Mouse (Mus musculus): ENCODE data around the gene Olfr90. TPM values are rescaled to one million over a fixed set of nuclear protein-coding genes. Genes with fewer than 3 reads are reported as not detected.
A peak's percentile ranks its signal among the peaks of the same experiment; 100 is the strongest.

Olfr90 gene
- total and polyA plus RNA-seq, 3 experiments = not detected

DNA sequence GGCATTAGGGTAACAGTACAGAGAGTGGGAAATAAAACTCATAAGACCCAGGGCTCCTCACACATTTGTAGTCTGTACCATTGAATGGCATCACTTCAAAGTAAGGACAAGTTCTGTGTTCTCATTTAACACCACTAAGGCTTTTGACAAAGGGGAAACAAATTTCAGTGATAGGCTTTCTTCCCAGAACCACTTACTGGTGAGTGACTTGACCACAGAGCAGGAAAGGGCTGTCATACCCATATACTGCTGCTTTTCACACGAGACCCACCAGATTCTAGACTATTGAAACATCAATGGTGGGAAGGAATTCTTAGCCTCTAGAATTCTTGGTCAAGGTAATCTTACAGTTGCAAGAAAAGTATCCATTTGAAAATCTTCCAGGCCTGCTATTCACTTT is 3.9 kb upstream of the Olfr90 start:
- Histone ChIP-seq H3K4me1 (ENCODE audit: control insufficient read depth in 1 of 2, insufficient read depth in 2 of 2) (no peaks in the 10 kb centered on the region), H3K27me3 (replicated peaks) (peaks cover 14% of the 10 kb centered on the region), H3K9me3 (replicated peaks; ENCODE audit: low read length) (no peaks in the 10 kb centered on the region), H3K27ac (ENCODE audit: insufficient read depth, low read depth) (no peak overlapping the region), H3K4me3 (replicated peaks in 1 of 3; ENCODE audit: low read depth in 2 of 3, low read length in 2 of 3, poor library complexity in 1 of 3) (no peak overlapping the region), H3K9ac (ENCODE audit: insufficient read depth, low read depth) (no peak overlapping the region), H3K4me2 (ENCODE audit: insufficient read depth, low read depth, poor library complexity, severe bottlenecking) (no peak overlapping the region), H3K36me3 (replicated peaks in 1 of 2; ENCODE audit: control insufficient read depth in 1 of 2, insufficient read depth in 1 of 2, low read length in 1 of 2) (no peaks in the 10 kb centered on the region), H3K79me2 (replicated peaks; ENCODE audit: control insufficient read depth, extremely low read depth, insufficient read depth, poor library complexity, severe bottlenecking) (no peaks in the 10 kb centered on the region)
- no peak for DNase-seq (ENCODE audit: extremely low read depth)
- dilution Hi-C loops (cut with MboI; ENCODE audit: extremely low pct_ligation_motif_present, extremely low pct_unique_long_range_greater_than_20kb, low sequenced_read_pairs) = no loop called here
- in situ Hi-C loops (cut with MboI; ENCODE audit: low pct_ligation_motif_present, low pct_unique_long_range_greater_than_20kb, low sequenced_read_pairs) = no loop called here
- TF ChIP-seq E2F4 (IDR thresholded peaks at IDR 0.05; ENCODE audit: insufficient replicate concordance, low read depth, low read length) = no peak
- no peak for TF ChIP-seq USF2 (conservative IDR thresholded peaks at IDR 0.05; ENCODE audit: low read depth, low read length)
- no peak for TF ChIP-seq ELF1 (IDR thresholded peaks at IDR 0.05; ENCODE audit: low read depth, low read length)
- TF ChIP-seq CTCF (conservative IDR thresholded peaks at IDR 0.05 in 1 of 2, IDR thresholded peaks at IDR 0.05 in 1 of 2; ENCODE audit: low read depth in 2 of 2, low read length in 2 of 2) = no peak
- no peak for TF ChIP-seq SIN3A (IDR thresholded peaks at IDR 0.05; ENCODE audit: low read length)
- TF ChIP-seq POLR2A (IDR thresholded peaks at IDR 0.05; ENCODE audit: low read depth, low read length) = no peak
- no peak for TF ChIP-seq USF1 (IDR thresholded peaks at IDR 0.05; ENCODE audit: low read depth, low read length)
- TF ChIP-seq ZC3H11A (IDR thresholded peaks at IDR 0.05; ENCODE audit: low read depth, low read length) = no peak
- TF ChIP-seq UBTF (IDR thresholded peaks at IDR 0.05; ENCODE audit: low read depth, low read length) = no peak
- no peak for TF ChIP-seq EP300 (IDR thresholded peaks at IDR 0.05; ENCODE audit: low read length)

DNA sequence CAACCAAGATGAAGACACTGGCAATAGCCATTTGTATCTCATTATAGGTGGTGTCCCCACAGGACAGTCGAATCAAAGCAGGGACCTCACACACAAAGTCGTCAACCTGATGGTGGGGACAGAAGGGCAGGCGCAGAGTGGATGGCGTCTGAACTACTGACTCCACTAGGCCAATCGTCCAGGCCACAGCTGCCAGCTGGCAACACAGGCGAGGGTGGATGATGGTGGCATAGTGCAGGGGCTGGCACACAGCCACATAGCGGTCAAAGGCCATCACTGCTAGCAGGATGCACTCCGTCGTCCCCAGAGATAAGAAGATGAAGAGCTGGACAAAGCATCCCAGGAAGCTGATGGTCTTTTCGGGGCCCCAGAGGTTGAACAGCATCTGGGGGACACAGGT is 2.8 kb downstream of the Olfr90 start:
- in situ Hi-C loops (cut with MboI; ENCODE audit: low pct_ligation_motif_present, low pct_unique_long_range_greater_than_20kb, low sequenced_read_pairs) = no loop called here
- H3K79me2 ChIP-seq (replicated peaks; ENCODE audit: control insufficient read depth, extremely low read depth, insufficient read depth, poor library complexity, severe bottlenecking) = no peaks in the 10 kb centered on the region
- DNase-seq (ENCODE audit: extremely low read depth) = no peak
- H3K4me2 ChIP-seq (ENCODE audit: insufficient read depth, low read depth, poor library complexity, severe bottlenecking) = no peak overlapping the region
- H3K27me3 ChIP-seq (replicated peaks) = no peaks in the 10 kb centered on the region
- H3K9me3 ChIP-seq (replicated peaks; ENCODE audit: low read length) = no peaks in the 10 kb centered on the region
- no peak overlapping the region for H3K4me3 ChIP-seq (replicated peaks in 1 of 3; ENCODE audit: low read depth in 2 of 3, low read length in 2 of 3, poor library complexity in 1 of 3)
- H3K9ac ChIP-seq (ENCODE audit: insufficient read depth, low read depth) = no peak overlapping the region
- TF ChIP-seq PAX5 (IDR thresholded peaks at IDR 0.05; ENCODE audit: low read length) (no peak), JUN (IDR thresholded peaks at IDR 0.05; ENCODE audit: insufficient read depth, low read depth, low read length) (no peak), NRF1 (IDR thresholded peaks at IDR 0.05; ENCODE audit: low read depth, low read length) (no peak), POLR2A (IDR thresholded peaks at IDR 0.05; ENCODE audit: low read depth, low read length) (no peak), SIN3A (IDR thresholded peaks at IDR 0.05; ENCODE audit: low read length) (no peak), ZC3H11A (IDR thresholded peaks at IDR 0.05; ENCODE audit: low read depth, low read length) (no peak), KAT2A (IDR thresholded peaks at IDR 0.05; ENCODE audit: insufficient replicate concordance, low read length) (no peak)
- H3K36me3 ChIP-seq (replicated peaks in 1 of 2; ENCODE audit: control insufficient read depth in 1 of 2, insufficient read depth in 1 of 2, low read length in 1 of 2) = no peaks in the 10 kb centered on the region
- H3K4me1 ChIP-seq (ENCODE audit: control insufficient read depth in 1 of 2, insufficient read depth in 2 of 2) = peaks cover 2% of the 10 kb centered on the region in 2 experiments; a peak in 1 of 4 replicates
- dilution Hi-C loops (cut with MboI; ENCODE audit: extremely low pct_ligation_motif_present, extremely low pct_unique_long_range_greater_than_20kb, low sequenced_read_pairs) = no loop called here
- H3K27ac ChIP-seq (ENCODE audit: insufficient read depth, low read depth) = no peak overlapping the region

DNA sequence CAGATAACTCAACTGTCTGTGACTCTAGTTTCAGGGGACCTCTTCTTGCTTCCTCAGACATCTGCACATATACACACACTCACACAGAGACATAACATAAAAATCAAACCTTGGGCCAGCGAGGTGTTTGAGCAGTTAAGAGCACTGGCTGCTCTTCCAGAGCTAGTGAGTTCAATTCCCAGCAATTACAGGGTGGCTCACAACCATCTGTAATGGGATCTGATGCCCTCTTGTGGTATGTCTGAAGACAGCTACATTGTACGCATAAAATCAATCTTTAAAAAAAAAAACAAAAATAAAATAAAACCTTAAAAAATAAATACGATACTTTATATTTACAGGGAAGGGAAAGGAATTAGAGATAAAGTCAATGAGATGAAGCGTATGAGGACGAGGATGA is 3.7 kb downstream of the Olfr90 start:
- DNase-seq (ENCODE audit: extremely low read depth) = no peak
- no peak for TF ChIP-seq JUND (conservative IDR thresholded peaks at IDR 0.05; ENCODE audit: low read depth, low read length)
- no peak for TF ChIP-seq POLR2A (IDR thresholded peaks at IDR 0.05; ENCODE audit: low read depth, low read length)
- peak; percentile 21; the same call in 1 of the 2 replicates for TF ChIP-seq SMC3 (IDR thresholded peaks at IDR 0.05; ENCODE audit: low read depth, low read length)
- TF ChIP-seq USF1 (IDR thresholded peaks at IDR 0.05; ENCODE audit: low read depth, low read length) = no peak
- TF ChIP-seq RCOR1 (conservative IDR thresholded peaks at IDR 0.05; ENCODE audit: low read depth, low read length) = no peak
- TF ChIP-seq MAX (IDR thresholded peaks at IDR 0.05; ENCODE audit: low read length) = no peak
- TF ChIP-seq RAD21 (IDR thresholded peaks at IDR 0.05; ENCODE audit: low read depth, low read length) = peak; percentile 1
- no peak for TF ChIP-seq PAX5 (IDR thresholded peaks at IDR 0.05; ENCODE audit: low read length)
- no peak for TF ChIP-seq GABPA (IDR thresholded peaks at IDR 0.05; ENCODE audit: insufficient replicate concordance, low read depth, low read length)
- no peak for TF ChIP-seq IRF4 (IDR thresholded peaks at IDR 0.05; ENCODE audit: low read depth, low read length)
- TF ChIP-seq POLR2AphosphoS2 (IDR thresholded peaks at IDR 0.05; ENCODE audit: low read depth, low read length) = no peak
- TF ChIP-seq CTCF (conservative IDR thresholded peaks at IDR 0.05 in 1 of 2, IDR thresholded peaks at IDR 0.05 in 1 of 2; ENCODE audit: low read depth in 2 of 2, low read length in 2 of 2) = peak in 1 of 2 experiments; percentile 49; a peak in 2 of 4 replicates
- dilution Hi-C loops (cut with MboI; ENCODE audit: extremely low pct_ligation_motif_present, extremely low pct_unique_long_range_greater_than_20kb, low sequenced_read_pairs) (no loop called here), in situ Hi-C loops (cut with MboI; ENCODE audit: low pct_ligation_motif_present, low pct_unique_long_range_greater_than_20kb, low sequenced_read_pairs) (no loop called here)
- peaks cover 2% of the 10 kb centered on the region in 2 experiments; a peak in 1 of 4 replicates for H3K4me1 ChIP-seq (ENCODE audit: control insufficient read depth in 1 of 2, insufficient read depth in 2 of 2)
- H3K4me2 ChIP-seq (ENCODE audit: insufficient read depth, low read depth, poor library complexity, severe bottlenecking) = no peak overlapping the region
- H3K4me3 ChIP-seq (replicated peaks in 1 of 3; ENCODE audit: low read depth in 2 of 3, low read length in 2 of 3, poor library complexity in 1 of 3) = no peak overlapping the region
- H3K9me3 ChIP-seq (replicated peaks; ENCODE audit: low read length) = no peaks in the 10 kb centered on the region
- no peaks in the 10 kb centered on the region for H3K27me3 ChIP-seq (replicated peaks)
- no peaks in the 10 kb centered on the region for H3K36me3 ChIP-seq (replicated peaks in 1 of 2; ENCODE audit: control insufficient read depth in 1 of 2, insufficient read depth in 1 of 2, low read length in 1 of 2)
- no peak overlapping the region for H3K27ac ChIP-seq (ENCODE audit: insufficient read depth, low read depth)
- no peaks in the 10 kb centered on the region for H3K79me2 ChIP-seq (replicated peaks; ENCODE audit: control insufficient read depth, extremely low read depth, insufficient read depth, poor library complexity, severe bottlenecking)
- H3K9ac ChIP-seq (ENCODE audit: insufficient read depth, low read depth) = no peak overlapping the region
